Mouse (Mus musculus) kidney, embryonic 15.5 days (tissue): ENCODE measurements around the gene Pld5. TPM values are rescaled to one million over a fixed set of nuclear protein-coding genes. Genes with fewer than 3 reads are reported as not detected.

ENCODE experiments used
- ATAC-seq: fragments of 200-750 bp; cut with Nextera tagmentation; replicated peaks from 2 replicates; pipeline ENCODE4 v1.8.0; 2017; ENCODE audit warnings: moderate TSS enrichment; ENCODE audit not compliant: low FRiP score
- H3K27ac ChIP-seq: fragments of 300-500 bp; sonication (generic); 2 replicates; pipeline ENCODE4 v1.5.1; 2015; ENCODE audit warnings: mild to moderate bottlenecking, inconsistent platforms
- H3K27me3 ChIP-seq: fragments of 300-500 bp; sonication (generic); 2 replicates; pipeline ENCODE4 v1.6.1; 2015; ENCODE audit warnings: inconsistent platforms
- H3K36me3 ChIP-seq: fragments of 300-500 bp; sonication (generic); 2 replicates; pipeline ENCODE4 v1.6.1; 2015; ENCODE audit warnings: inconsistent platforms
- H3K4me1 ChIP-seq: fragments of 300-500 bp; sonication (generic); 2 replicates; pipeline ENCODE4 v1.6.1; 2015; ENCODE audit warnings: inconsistent platforms
- H3K4me2 ChIP-seq: fragments of 300-500 bp; sonication (generic); 2 replicates; pipeline ENCODE4 v1.6.1; 2015; ENCODE audit warnings: moderate library complexity, mild to moderate bottlenecking, inconsistent platforms
- H3K4me3 ChIP-seq: fragments of 300-500 bp; sonication (generic); replicated peaks from 2 replicates; pipeline ENCODE4 v1.5.1; 2015; ENCODE audit warnings: mild to moderate bottlenecking, inconsistent platforms
- H3K9ac ChIP-seq: fragments of 300-500 bp; sonication (generic); 2 replicates; pipeline ENCODE4 v1.6.1; 2015; ENCODE audit warnings: mild to moderate bottlenecking, inconsistent platforms
- H3K9me3 ChIP-seq: fragments of 300-500 bp; sonication (generic); replicated peaks from 2 replicates; pipeline ENCODE4 v1.6.1; 2016; ENCODE audit warnings: inconsistent platforms
- WGBS: fragments of 180-500 bp; shearing (Covaris S2); methylation state at CpG from one replicate; pipeline ENCODE4 v1.1.7; 2015; ENCODE audit warnings: mixed read lengths; 5-methylcytosine and 5-hydroxymethylcytosine counted together
- polyA plus RNA-seq: library from polyadenylated mRNA; unstranded; fragments of >200 nt; fragmentation: Nextera tagmentation; extraction: Ambion mirVana; gene quantifications from 2 replicates; pipeline ENCODE4 v1.2.1, GENCODE M21; 2015

Gene Pld5
- polyA plus RNA-seq, 1 experiment from 2014 or later: 2.5 TPM

DNA sequence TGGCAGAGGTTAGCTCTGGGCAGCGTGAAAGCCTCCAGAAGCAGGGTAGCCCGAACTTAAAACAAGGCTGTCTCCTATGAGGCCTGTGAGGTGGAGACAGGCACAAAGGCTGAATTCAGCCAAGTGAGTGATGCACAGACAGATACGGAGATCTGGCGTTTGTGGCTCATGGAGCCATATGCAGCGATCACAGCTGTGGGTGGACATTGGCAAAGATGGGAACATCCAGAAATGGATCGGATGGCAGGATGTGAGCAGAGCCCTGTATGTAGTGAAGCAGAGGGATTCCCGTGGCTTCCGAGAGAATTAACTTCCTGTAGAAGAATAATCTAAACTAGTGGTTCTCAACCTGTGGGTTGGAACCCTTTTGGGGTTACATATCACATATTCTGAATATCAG lies 140.7 kb downstream of the Pld5 start:
- Histone ChIP-seq H3K4me3 (no peak overlapping the region), H3K27ac (no peak overlapping the region), H3K4me2 (no peak overlapping the region), H3K9ac (no peak overlapping the region), H3K9me3 (no peaks in the 10 kb centered on the region), H3K4me1 (no peaks in the 10 kb centered on the region), H3K27me3 (no peaks in the 10 kb centered on the region), H3K36me3 (no peaks in the 10 kb centered on the region)
- ATAC-seq: no peak
- 86% methylated on average over 8 of the region's 8 CpGs for WGBS

DNA sequence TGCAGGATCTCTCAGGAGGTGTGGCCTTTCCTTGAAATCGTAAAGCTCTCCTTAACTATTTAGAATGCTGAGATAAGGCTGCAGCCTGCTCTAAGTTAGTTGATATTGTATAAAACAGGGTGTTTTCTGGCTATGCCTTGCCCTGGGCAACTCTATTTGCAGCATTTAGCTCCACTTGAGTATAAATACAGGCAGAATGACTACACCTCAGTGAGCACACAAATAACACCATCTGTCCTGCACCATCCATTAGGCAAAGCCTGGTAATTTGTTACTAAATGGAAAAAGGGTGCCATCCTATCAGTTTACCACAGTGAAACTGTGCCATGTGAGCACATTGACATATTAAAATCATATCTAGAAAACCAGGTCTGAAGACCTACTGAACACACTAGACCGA lies 149.3 kb downstream of the Pld5 start:
- 72% methylated on average over 2 of the region's 2 CpGs for WGBS
- H3K9ac ChIP-seq: no peak overlapping the region
- H3K4me3 ChIP-seq: no peak overlapping the region
- no peaks in the 10 kb centered on the region for H3K27me3 ChIP-seq
- H3K9me3 ChIP-seq: no peaks in the 10 kb centered on the region
- ATAC-seq: no peak
- H3K4me1 ChIP-seq: no peaks in the 10 kb centered on the region
- H3K36me3 ChIP-seq: no peaks in the 10 kb centered on the region
- H3K4me2 ChIP-seq: no peak overlapping the region
- H3K27ac ChIP-seq: no peak overlapping the region

DNA sequence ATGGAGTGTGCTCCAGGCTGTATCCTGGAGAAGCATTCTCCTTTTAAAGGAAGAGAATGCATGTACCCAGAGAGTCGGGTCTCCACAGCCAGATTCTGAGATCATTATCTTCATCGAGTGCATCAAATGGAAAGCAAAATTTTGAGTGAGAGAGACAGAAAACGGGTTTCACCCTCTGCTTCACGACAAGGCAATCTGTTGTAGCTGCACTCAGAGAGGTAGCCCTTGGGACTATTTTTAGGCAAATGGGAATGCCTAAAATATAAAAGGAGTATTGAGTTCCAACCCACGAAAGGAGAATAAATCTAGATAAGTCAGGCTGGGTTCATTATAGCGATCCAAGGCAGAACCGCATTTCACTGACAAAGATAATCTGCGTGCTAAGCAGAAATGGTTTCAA lies 150.7 kb downstream of the Pld5 start:
- Histone ChIP-seq H3K4me3 (no peak overlapping the region), H3K9me3 (no peaks in the 10 kb centered on the region), H3K36me3 (no peaks in the 10 kb centered on the region), H3K27ac (no peak overlapping the region), H3K4me2 (no peak overlapping the region), H3K4me1 (no peaks in the 10 kb centered on the region), H3K27me3 (no peaks in the 10 kb centered on the region), H3K9ac (no peak overlapping the region)
- ATAC-seq: no peak
- 74% methylated on average over 8 of the region's 8 CpGs for WGBS

DNA sequence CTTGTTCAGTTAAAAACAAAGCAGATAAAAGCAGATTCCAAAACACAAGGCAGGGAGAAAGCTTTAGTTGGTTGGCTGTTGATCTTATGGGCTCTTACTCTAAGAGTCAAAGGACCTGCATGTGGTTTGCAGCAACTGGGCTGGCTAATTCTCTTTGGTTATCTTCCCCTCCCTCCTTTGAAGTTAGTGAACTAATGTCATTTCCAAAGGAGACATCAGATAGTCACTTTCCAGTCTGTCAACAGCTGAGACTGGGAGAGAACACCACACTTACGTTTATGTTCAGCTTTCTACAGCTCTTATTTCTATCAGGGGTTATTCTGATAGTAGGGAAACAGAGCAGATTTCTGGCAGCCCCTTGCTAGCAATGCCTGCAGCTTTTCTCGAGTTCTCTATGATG lies 151.3 kb downstream of the Pld5 start:
- no peaks in the 10 kb centered on the region for H3K9me3 ChIP-seq
- H3K9ac ChIP-seq: no peak overlapping the region
- ATAC-seq: no peak
- 36% methylated on average over 2 of the region's 2 CpGs for WGBS
- H3K27ac ChIP-seq: no peak overlapping the region
- no peaks in the 10 kb centered on the region for H3K36me3 ChIP-seq
- H3K4me3 ChIP-seq: no peak overlapping the region
- no peaks in the 10 kb centered on the region for H3K4me1 ChIP-seq
- H3K4me2 ChIP-seq: no peak overlapping the region
- no peaks in the 10 kb centered on the region for H3K27me3 ChIP-seq

DNA sequence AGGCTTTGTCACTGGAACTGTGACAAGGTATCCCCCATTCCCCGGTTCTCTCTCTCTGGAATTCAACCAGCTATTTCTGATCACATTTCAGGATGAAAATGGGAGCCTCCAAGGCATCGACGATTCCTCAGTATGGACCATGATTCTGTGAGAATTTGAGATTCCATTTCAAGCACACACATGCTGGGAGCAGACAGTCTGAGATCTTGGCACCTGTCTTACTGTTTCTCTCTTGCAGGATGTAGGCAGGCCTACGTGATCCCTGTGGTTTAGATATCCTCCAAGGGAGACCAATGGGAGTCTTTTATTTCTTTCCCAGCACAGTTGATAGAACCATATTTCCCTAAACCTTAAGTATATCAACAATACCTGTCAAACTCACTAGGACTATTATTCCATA lies 159.5 kb downstream of the Pld5 start:
- ATAC-seq: no peak
- H3K4me1 ChIP-seq: no peaks in the 10 kb centered on the region
- H3K27me3 ChIP-seq: no peaks in the 10 kb centered on the region
- H3K9me3 ChIP-seq: no peaks in the 10 kb centered on the region
- 89% methylated on average over 4 of the region's 4 CpGs for WGBS
- no peak overlapping the region for H3K4me2 ChIP-seq
- no peak overlapping the region for H3K27ac ChIP-seq
- no peak overlapping the region for H3K9ac ChIP-seq
- H3K4me3 ChIP-seq: no peak overlapping the region
- no peaks in the 10 kb centered on the region for H3K36me3 ChIP-seq

DNA sequence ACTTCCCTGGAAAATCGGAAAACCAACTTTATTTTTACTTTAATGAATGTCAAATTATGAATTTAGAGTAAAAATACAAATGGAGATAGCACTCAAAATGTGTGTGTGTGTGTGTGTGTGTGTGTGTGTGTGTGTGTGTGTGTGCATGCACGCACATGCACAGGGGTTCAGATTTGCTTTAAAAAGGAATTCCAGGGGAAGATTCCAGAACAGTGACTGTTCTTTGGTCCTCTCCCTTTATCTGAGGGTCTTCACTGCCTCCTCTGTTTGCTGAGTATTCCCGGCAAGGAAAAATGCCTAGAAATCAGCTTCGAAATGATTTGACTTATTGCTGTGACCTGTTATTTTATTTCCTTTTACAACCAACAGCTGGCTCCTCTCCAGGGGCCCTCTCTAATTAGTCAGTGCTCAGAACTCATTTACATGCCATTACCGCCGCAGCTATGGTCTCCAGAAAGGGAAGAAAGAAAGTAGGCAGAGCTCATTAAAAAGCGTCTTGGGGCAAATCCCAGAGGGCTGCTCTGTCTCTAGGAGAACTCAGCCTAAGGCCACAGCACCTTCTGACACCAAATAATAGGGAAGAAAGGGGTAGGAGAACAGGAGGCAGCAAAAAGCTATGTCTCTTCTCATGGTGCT lies 176.3 kb downstream of the Pld5 start:
- 22% methylated on average over 7 of the region's 7 CpGs for WGBS

DNA sequence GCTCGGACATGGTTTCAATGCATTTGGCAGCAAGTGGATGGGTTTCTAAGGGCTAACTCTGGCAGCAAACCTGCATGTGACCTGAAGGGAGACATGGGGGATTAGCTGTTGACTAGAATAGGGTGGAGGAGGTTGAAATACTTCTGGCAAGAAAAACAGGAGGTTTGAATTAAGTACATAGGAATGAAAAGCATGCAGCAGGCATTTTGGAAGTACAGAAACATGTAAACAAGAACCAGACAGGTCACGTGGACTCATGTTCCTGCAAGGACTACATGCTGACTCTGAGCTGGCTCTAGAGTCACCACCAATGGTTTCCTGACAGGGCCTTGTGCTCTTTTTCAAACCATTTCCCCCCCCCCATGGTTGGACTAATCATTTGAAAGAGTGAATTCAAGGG lies 183.0 kb downstream of the Pld5 start:
- Histone ChIP-seq H3K9me3 (no peaks in the 10 kb centered on the region), H3K27me3 (no peaks in the 10 kb centered on the region), H3K9ac (no peak overlapping the region), H3K36me3 (no peaks in the 10 kb centered on the region), H3K27ac (no peak overlapping the region), H3K4me2 (no peak overlapping the region), H3K4me3 (no peak overlapping the region), H3K4me1 (no peaks in the 10 kb centered on the region)
- 72% methylated on average over 2 of the region's 2 CpGs for WGBS
- ATAC-seq: no peak

More for the DNA sequence above, 176.3 kb downstream of the Pld5 start:
- Histone ChIP-seq H3K4me3 (no peak overlapping the region), H3K36me3 (no peaks in the 10 kb centered on the region), H3K4me2 (no peak overlapping the region), H3K27me3 (no peaks in the 10 kb centered on the region), H3K9ac (no peak overlapping the region), H3K4me1 (0 out of 2 replicates have a peak, but pooled peaks cover 3% of the 10 kb centered on the region), H3K27ac (no peak overlapping the region), H3K9me3 (no peaks in the 10 kb centered on the region)
- ATAC-seq: 0 out of 2 replicates have a peak, but pooled peaks have one; percentile 15

DNA sequence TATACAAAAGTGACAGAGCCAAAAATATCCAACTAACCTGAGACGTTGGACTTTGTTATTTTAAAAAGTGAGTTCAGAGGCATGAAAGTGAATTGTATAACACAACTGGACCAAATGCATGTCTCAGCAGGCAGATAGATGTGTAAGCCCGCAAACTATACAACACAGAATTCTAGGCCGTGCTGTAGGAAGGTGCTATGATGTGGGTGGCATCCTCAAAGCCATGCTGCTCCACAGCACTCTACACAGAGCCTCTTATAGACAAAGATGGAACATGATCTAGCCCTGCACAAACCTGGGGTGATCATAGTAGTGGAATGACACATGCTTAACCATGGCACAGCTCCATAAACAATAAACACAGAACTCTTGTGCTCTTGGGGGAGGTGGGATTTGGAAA lies 185.7 kb downstream of the Pld5 start:
- H3K36me3 ChIP-seq: no peaks in the 10 kb centered on the region
- no peaks in the 10 kb centered on the region for H3K27me3 ChIP-seq
- 82% methylated on average over 3 of the region's 3 CpGs for WGBS
- no peak overlapping the region for H3K4me3 ChIP-seq
- no peak for ATAC-seq
- H3K27ac ChIP-seq: no peak overlapping the region
- no peaks in the 10 kb centered on the region for H3K9me3 ChIP-seq
- no peak overlapping the region for H3K4me2 ChIP-seq
- no peak overlapping the region for H3K9ac ChIP-seq
- H3K4me1 ChIP-seq: no peaks in the 10 kb centered on the region

DNA sequence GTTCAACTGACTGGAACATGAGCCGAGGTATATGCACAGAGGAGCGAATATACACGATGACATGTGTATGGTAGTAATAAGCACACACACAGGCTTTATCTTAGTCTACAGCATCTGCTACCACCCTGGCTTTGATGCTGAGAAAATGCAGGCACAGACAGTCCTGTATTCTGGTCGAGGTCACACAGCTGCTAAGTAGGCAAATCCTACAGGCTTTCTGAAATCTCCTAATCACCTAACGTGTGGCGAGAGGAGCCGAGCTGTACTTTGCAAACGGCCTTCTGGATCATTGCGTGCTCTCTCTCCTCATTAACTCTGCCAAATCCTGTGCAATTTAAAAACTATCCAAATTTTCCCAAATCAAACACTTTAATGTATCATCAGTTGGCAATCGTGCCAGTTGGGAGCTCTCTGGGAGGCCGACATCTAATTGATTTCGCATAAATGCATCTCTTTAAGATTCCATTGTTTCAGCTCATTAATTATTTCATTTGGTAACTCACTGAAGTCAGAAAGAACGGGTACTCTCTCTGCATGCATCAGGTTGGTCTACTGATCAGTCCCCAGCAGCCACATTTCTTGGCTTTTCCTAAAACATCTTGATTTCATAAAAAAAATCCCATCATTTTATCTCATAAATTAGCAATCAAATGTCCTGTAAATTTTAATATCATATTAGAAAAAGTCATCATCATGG lies 189.0 kb downstream of the Pld5 start:
- Histone ChIP-seq H3K27ac (no peak overlapping the region), H3K4me1 (no peaks in the 10 kb centered on the region), H3K4me2 (no peak overlapping the region), H3K36me3 (no peaks in the 10 kb centered on the region), H3K4me3 (no peak overlapping the region), H3K27me3 (no peaks in the 10 kb centered on the region), H3K9me3 (no peaks in the 10 kb centered on the region), H3K9ac (no peak overlapping the region)
- 80% methylated on average over 13 of the region's 13 CpGs for WGBS
- no peak for ATAC-seq

DNA sequence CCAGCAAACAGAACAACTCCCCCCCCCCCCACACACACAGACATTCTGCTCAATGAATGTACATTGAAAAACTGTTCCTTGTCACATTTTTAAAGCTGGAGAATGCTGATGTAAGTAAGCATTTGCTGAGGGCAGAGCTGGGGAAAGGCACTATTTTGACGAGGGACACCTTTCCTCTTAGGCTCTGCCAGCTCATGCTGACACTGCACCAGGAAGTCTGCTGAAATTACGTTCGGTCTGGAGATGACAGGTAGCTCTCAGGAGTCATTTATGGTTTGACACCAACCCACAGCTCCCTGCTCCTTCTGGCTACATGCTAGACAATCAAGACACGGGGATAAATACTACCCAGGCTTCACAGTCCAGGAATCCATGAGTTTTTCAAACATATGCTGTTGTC lies 192.8 kb downstream of the Pld5 start:
- no peak for ATAC-seq
- WGBS: 37% methylated on average over 4 of the region's 4 CpGs
- no peaks in the 10 kb centered on the region for H3K4me1 ChIP-seq

DNA sequence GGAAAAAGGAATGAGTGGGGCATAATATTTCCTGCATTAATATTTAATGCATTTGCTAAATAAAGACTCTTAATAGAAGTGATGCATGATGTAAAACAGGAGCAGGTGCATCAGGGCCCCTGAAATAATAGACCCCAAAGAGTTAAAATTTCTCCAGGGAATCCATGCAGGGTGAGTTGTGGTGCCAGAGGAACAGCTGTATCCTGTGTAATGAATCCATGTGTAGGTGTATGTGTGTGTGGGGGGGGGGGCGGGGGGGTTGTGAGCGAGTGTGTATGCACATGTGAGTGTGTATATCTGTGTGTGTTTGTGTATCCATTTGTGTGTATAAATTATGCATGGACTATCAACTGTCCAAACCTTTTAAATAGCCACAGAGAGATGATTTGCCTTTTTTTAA lies 194.1 kb downstream of the Pld5 start:
- ATAC-seq: no peak
- Histone ChIP-seq H3K27me3 (no peaks in the 10 kb centered on the region), H3K36me3 (no peaks in the 10 kb centered on the region), H3K4me2 (no peak overlapping the region), H3K4me1 (no peaks in the 10 kb centered on the region), H3K4me3 (no peak overlapping the region), H3K27ac (no peak overlapping the region), H3K9ac (no peak overlapping the region), H3K9me3 (no peaks in the 10 kb centered on the region)
- WGBS: 73% methylated on average over 2 of the region's 2 CpGs

More for the DNA sequence above, 192.8 kb downstream of the Pld5 start:
- no peaks in the 10 kb centered on the region for H3K27me3 ChIP-seq
- no peaks in the 10 kb centered on the region for H3K36me3 ChIP-seq
- H3K4me3 ChIP-seq: no peak overlapping the region
- no peak overlapping the region for H3K9ac ChIP-seq
- no peak overlapping the region for H3K4me2 ChIP-seq
- H3K9me3 ChIP-seq: no peaks in the 10 kb centered on the region
- H3K27ac ChIP-seq: no peak overlapping the region

DNA sequence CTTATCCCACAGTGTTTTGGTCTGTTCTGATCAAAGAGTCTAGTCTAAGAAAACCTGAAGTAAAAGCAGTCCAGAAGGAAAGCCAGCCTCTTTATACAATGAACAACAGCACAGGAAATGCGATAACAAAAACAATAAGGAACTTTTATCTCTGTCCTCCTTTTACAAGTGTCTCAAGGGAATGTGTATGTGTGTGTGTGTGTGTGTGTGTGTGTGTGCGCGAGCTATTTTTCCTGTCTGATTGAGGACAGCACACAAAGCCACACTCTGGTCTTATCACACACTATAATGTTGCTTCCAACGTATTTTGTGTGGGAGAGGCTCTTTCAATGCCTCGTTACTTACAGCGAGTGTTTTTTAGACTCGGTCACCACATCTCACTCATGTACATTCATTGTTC lies 196.7 kb downstream of the Pld5 start:
- Histone ChIP-seq H3K27me3 (no peaks in the 10 kb centered on the region), H3K9ac (no peak overlapping the region), H3K9me3 (no peaks in the 10 kb centered on the region), H3K36me3 (no peaks in the 10 kb centered on the region), H3K27ac (no peak overlapping the region), H3K4me2 (no peak overlapping the region), H3K4me1 (0 out of 2 replicates have a peak, but pooled peaks cover 4% of the 10 kb centered on the region), H3K4me3 (no peak overlapping the region)
- 61% methylated on average over 7 of the region's 7 CpGs for WGBS
- ATAC-seq: no peak

DNA sequence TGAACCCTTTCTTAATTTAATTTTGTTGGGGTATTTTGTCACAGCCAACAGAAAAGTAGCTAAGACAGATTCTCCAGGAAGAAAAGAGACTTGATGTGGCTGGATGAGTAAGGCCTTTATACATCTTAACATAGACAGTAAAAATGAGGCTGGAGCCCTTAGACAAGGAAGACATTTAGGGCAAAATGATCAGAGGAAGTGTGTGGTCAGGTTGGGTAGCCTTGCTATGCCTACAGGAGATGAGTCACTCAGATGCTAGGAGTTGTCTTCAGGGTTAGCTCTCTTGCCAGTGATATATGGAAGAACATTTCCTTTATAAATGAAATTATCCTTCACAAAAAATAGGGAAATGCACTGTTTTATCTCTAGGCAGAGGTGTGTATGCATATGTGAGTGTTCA lies 198.3 kb downstream of the Pld5 start:
- Histone ChIP-seq H3K9me3 (no peaks in the 10 kb centered on the region), H3K4me3 (no peak overlapping the region), H3K27ac (no peak overlapping the region), H3K4me2 (no peak overlapping the region), H3K27me3 (no peaks in the 10 kb centered on the region), H3K36me3 (no peaks in the 10 kb centered on the region), H3K4me1 (0 out of 2 replicates have a peak, but pooled peaks cover 4% of the 10 kb centered on the region), H3K9ac (no peak overlapping the region)
- ATAC-seq: no peak
